Mouse (Mus musculus): ENCODE measurements around the gene Polr2b.

The Polr2b gene

DNA sequence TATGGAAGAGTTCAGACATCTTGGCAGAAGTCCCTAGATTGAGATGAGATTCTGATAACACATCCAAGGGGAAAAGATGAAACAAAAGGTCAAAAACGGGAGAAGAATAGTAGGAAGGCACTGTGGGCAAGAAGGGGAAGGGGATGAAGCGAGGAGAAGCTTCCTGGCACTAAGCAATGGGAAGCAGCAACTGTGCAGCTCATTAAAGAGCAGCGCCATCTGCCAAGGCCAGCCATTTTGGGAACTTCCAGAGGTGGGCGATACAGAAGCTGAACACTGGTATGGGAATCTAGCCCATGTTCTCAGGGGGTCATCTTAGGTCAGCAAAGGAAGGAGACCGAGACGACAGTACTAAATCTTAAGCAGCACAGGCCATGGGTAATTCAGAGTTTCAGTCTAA, 53.7 kb downstream of the Polr2b start:
- no peak for DNase-seq (ENCODE audit: low spot score in 2 of 2)

GRCm38 (mm10) chr5:77364443-77365038, 54.6 kb downstream of the Polr2b start:
- DNase-seq (ENCODE audit: low spot score in 2 of 2), result no peak

DNA sequence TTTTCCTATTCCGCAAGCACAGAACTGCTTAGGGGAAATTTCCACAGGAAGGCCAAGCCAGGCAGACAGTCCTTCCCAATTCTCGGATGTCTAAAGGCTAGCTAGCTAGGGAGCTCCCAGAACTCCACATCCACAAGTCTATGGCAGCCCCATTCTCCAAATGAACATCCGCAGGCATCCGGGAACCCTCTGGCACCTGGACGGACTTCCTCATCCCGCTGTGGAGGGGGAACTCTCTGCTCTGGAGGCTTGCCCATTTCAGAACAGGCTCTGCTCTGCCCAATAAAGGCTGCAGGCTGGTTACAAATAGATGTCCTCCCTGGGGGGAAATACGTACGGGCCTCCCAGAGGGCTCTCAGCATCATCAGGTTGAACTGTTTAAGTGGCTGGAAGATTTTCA, 56.4 kb downstream of the Polr2b start:
- no peak for DNase-seq (ENCODE audit: low spot score in 2 of 2)

- no peak for DNase-seq (ENCODE audit: low spot score in 2 of 2)
Observed at GRCm38 (mm10) chr5:77367145-77367544, 57.2 kb downstream of the Polr2b start.

- peak in 1 of 2 experiments; percentile 62 for DNase-seq (ENCODE audit: low spot score in 2 of 2)
Observed at GRCm38 (mm10) chr5:77367682-77368081, 57.7 kb downstream of the Polr2b start.

GRCm38 (mm10) chr5:77368194-77368593, 58.2 kb downstream of the Polr2b start:
- DNase-seq (ENCODE audit: low spot score in 2 of 2), result no peak

GRCm38 (mm10) chr5:77369394-77369793, 59.4 kb downstream of the Polr2b start:
- DNase-seq (ENCODE audit: low spot score in 2 of 2), result peak in 1 of 2 experiments; percentile 46

- no peak for DNase-seq (ENCODE audit: low spot score in 2 of 2)
Observed at GRCm38 (mm10) chr5:77370378-77370892, 60.5 kb downstream of the Polr2b start.

GRCm38 (mm10) chr5:77372242-77372641, 62.3 kb downstream of the Polr2b start:
- DNase-seq (ENCODE audit: low spot score in 2 of 2), result no peak

GRCm38 (mm10) chr5:77372778-77373177, 62.8 kb downstream of the Polr2b start:
- DNase-seq (ENCODE audit: low spot score in 2 of 2), result no peak

GRCm38 (mm10) chr5:77374945-77375344, 65.0 kb downstream of the Polr2b start:
- DNase-seq (ENCODE audit: low spot score in 2 of 2), result no peak

- no peak for DNase-seq (ENCODE audit: low spot score in 2 of 2)
Observed at GRCm38 (mm10) chr5:77375546-77375945, 65.6 kb downstream of the Polr2b start.

GRCm38 (mm10) chr5:77378027-77378426, 68.1 kb downstream of the Polr2b start:
- no peak for DNase-seq (ENCODE audit: low spot score in 2 of 2)

- DNase-seq (ENCODE audit: low spot score in 2 of 2), result no peak
Observed at GRCm38 (mm10) chr5:77379434-77380135, 69.6 kb downstream of the Polr2b start.

DNA sequence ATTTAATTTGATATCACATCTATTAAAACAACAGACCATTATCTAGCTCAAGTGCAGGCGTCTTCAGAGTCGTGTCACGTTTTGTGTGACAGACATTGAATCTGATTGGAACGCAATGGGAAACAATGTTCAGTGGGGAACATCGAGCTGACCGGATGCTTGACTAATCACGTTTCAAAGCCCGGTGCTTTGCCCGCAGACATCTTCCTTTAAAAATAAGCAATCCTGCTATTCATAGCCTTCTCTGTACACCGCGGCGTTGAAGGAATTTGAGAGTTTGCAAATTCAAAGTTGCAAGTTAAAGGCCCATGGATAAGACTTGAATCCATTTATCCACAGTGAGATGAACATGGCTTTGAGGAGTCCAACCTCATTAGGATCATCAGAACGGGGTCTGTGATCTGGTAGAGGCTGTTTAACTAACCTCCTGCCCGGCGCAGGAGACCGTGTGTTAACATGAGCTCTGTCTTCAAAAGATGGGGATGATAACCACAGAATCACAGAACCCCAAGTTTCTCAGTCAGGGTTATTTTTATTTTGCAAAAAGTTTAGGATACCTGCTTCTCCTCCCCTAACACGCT, 70.5 kb downstream of the Polr2b start:
- no peak for DNase-seq (ENCODE audit: low spot score in 2 of 2)

DNA sequence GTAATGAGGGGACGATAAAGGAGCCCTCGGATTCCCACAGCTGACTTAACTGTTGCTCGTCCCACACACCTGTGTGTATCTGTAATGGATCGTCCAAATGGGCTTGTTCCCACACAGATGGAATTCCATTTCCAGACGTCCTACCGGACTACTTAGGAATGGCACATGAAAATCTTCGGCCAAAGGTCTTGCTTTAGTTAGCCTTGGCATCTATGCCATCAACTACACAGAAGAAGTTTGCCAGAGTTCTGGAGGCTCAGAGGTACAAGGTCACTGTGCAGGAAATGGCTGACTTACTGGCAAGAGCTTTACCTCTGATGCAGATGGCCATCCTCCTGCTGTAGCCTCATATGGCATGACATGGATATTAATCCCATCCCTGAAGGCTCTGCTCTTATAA, 71.3 kb downstream of the Polr2b start:
- DNase-seq (ENCODE audit: low spot score in 2 of 2), result no peak

DNA sequence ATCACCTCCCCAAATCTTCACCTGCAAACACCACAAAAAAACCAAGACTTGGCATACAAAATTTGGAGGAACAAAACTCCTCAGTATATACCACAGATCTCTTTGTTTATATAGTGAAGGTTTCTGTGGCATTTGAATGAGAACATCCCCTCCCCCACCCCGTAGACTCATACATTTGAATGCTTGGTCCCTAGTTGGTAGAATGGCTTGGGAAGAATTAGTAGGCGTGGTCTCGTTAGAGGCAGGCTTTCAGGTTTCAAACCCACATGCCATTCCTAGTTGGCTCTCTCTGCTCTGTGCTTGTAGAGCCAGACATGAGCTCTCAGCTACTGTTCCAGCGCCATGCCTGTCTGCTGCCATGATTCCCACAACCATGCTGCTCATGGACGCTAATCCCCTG, 71.7 kb downstream of the Polr2b start:
- DNase-seq (ENCODE audit: low spot score in 2 of 2), result no peak

GRCm38 (mm10) chr5:77383799-77384554, 74.0 kb downstream of the Polr2b start:
- no peak for DNase-seq (ENCODE audit: low spot score in 2 of 2)

DNA sequence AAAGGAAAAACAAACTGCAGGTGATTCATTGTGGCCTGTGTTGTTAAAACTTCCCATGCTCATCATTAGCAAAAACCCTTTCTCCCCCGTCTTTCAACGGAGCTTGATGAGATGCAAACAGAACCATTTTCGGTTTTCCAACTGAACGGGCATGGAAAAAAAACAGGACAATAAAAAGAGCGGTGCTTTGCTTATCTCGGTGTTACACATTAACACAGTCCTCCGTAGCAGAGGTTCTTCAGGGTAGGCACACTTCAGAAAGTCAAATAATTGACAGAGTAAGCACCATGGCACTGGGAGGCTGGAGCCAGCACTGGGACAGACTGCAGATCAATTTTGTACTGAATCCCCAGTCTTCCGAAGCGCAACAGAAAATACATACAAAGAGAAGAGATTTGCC, 74.8 kb downstream of the Polr2b start:
- no peak for DNase-seq (ENCODE audit: low spot score in 2 of 2)

DNA sequence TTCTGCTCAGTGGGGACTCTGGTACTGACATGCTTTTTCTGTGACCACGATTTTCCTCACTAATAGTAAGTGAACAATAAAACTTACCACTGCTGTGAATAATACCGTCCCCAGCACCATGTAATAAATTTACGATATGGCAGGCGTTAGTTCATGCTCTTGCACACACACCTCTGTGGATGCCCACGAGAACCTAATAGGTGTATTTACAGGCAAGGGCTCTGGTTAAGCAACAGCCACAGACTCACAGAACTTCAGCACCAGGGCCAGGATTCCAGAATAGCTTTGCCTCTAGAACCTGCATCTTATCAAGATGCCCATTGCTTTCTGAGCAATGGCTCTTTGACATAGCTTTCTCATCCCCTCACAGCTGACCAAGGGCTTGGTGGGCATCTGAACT, 75.3 kb downstream of the Polr2b start:
- DNase-seq (ENCODE audit: low spot score in 2 of 2), result no peak

- DNase-seq (ENCODE audit: low spot score in 2 of 2), result no peak
Observed at GRCm38 (mm10) chr5:77385900-77386595, 76.1 kb downstream of the Polr2b start.
